Mouse (Mus musculus) forebrain, embryonic 15.5 days (tissue): Measurements from ENCODE around the gene Marcksl1. TPM values are rescaled to one million over a fixed set of nuclear protein-coding genes. Genes with fewer than 3 reads are reported as not detected.
"Not testable (repeated sequence)": the region's sequence is repeated elsewhere in the genome, so short reads cannot be mapped to it uniquely, and the experiment has no call there.

ENCODE experiments used
- ATAC-seq: fragments of 200-750 bp; cut with Nextera tagmentation; replicated peaks from 2 replicates; pipeline ENCODE4 v1.8.0; 2017; ENCODE audit warnings: mild to moderate bottlenecking, moderate TSS enrichment, moderate library complexity
- H3K27ac ChIP-seq: fragments of 300-500 bp; sonication (generic); replicated peaks from 2 replicates; pipeline ENCODE4 v1.5.1; 2015; ENCODE audit warnings: mild to moderate bottlenecking, inconsistent platforms
- H3K27me3 ChIP-seq: fragments of 300-500 bp; sonication (generic); 2 replicates; pipeline ENCODE4 v1.6.1; 2015; ENCODE audit warnings: inconsistent platforms
- H3K36me3 ChIP-seq: fragments of 300-500 bp; sonication (generic); 2 replicates; pipeline ENCODE4 v1.6.1; 2015; ENCODE audit warnings: mild to moderate bottlenecking, inconsistent platforms
- H3K4me1 ChIP-seq: fragments of 300-500 bp; sonication (generic); 2 replicates; pipeline ENCODE4 v1.6.1; 2015; ENCODE audit warnings: inconsistent platforms
- H3K4me2 ChIP-seq: fragments of 300-500 bp; sonication (generic); replicated peaks from 2 replicates; pipeline ENCODE4 v1.6.1; 2015; ENCODE audit warnings: mild to moderate bottlenecking, inconsistent platforms
- H3K4me3 ChIP-seq: fragments of 300-500 bp; sonication (generic); 2 replicates; pipeline ENCODE4 v1.5.1; 2015; ENCODE audit warnings: mild to moderate bottlenecking, inconsistent platforms
- H3K9ac ChIP-seq: fragments of 300-500 bp; sonication (generic); replicated peaks from 2 replicates; pipeline ENCODE4 v1.6.1; 2015; ENCODE audit warnings: mild to moderate bottlenecking, inconsistent platforms
- H3K9me3 ChIP-seq: fragments of 300-500 bp; sonication (generic); 2 replicates; pipeline ENCODE4 v1.6.1; 2016; ENCODE audit warnings: inconsistent platforms
- WGBS: fragments of 180-500 bp; shearing (Covaris S2); methylation state at CpG from one replicate; pipeline ENCODE4 v1.1.7; 2015; ENCODE audit warnings: mixed read lengths; 5-methylcytosine and 5-hydroxymethylcytosine counted together
- polyA plus RNA-seq: library from polyadenylated mRNA; unstranded; fragments of >200 nt; fragmentation: Nextera tagmentation; extraction: Ambion mirVana; gene quantifications from 2 replicates; pipeline ENCODE4 v1.2.1, GENCODE M21; 2015

The Marcksl1 gene
- polyA plus RNA-seq, 1 experiment from 2014 or later, result 2,181 TPM

DNA sequence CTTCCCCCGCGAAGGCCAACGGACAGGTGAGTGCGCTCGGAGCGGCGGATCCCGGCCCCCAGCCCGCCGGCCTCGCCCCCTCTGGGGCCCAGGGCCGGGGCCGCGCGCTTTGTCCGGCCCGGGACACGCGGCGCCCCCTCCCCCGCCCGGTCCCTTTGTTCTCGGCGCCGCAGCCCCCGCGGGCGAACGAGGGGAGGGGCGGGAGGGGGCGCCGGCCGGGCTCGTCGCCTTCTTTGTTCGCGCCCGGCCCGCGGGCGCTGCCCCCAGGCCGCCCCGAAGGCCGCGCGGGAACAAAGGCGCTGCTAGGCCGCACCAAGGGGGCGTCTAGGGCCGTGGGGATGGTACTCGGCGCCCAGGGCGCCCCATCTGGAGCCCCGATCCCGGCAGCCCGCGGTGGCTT, 510 bp downstream of the Marcksl1 start:
- Histone ChIP-seq H3K9me3 (no peaks in the 10 kb centered on the region), H3K27me3 (no peaks in the 10 kb centered on the region), H3K4me1 (peaks cover 34% of the 10 kb centered on the region), H3K27ac (peak overlapping the region; percentile 98), H3K4me3 (peak overlapping the region; percentile 94), H3K4me2 (peak overlapping the region; percentile 95), H3K36me3 (peaks cover 34% of the 10 kb centered on the region), H3K9ac (peak overlapping the region; percentile 100)
- ATAC-seq, result peak; percentile 49
- WGBS, result under 1% methylated on average over 49 of the region's 57 CpGs

DNA sequence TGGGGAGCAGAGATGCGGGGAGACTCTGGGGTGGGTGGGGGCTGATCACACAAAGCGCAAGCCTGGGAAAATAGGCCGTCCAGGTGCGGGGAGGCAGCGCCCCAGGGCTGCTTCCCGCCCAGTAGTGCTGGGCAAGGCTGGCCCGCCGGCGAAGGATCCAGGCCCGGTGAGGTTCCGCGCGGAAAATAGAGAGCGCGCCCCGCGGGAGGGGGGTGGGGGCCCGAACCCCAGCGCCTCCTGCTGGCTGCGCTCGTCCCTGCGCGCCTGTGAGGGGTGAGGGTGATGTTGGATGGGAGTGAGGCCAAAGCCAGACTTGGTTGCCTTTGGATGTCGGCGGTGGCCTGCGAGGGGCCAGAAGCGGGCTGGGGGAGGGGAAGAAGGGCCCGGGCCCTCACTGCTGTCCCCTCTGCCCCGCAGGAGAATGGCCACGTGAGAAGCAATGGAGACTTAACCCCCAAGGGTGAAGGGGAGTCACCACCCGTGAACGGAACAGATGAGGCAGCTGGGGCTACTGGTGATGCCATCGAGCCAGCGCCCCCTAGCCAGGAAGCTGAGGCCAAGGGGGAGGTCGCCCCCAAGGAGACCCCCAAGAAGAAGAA, 1.0 kb downstream of the Marcksl1 start:
- ATAC-seq, result peak; percentile 59
- peaks cover 30% of the 10 kb centered on the region for H3K4me1 ChIP-seq
- H3K27me3 ChIP-seq, result no peaks in the 10 kb centered on the region
- H3K27ac ChIP-seq, result peak overlapping the region; percentile 98
- H3K9me3 ChIP-seq, result no peaks in the 10 kb centered on the region
- H3K4me3 ChIP-seq, result peak overlapping the region; percentile 94
- peak overlapping the region; percentile 95 for H3K4me2 ChIP-seq
- H3K36me3 ChIP-seq, result peaks cover 34% of the 10 kb centered on the region
- WGBS, result 0% methylated on average over 35 of the region's 35 CpGs
- H3K9ac ChIP-seq, result peak overlapping the region; percentile 100

DNA sequence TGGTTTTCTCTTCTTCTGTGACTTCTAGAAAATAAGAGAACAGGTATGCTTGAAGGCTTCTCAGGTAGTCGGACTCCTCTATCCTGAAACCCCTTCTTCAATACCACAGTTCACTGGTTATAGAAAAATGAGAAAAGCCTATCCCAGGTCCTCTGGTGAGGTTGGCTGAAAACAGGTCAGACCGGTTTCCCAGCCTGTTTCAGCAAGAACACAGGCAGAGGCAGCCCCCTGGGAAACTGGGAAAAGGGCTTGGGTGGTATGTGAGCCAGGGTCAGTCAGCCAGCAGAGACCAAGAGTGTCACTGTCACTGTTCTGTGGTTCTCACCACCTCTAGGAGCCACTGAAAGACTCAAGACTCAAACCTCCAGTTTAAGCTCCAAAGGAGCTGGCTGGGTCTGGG, 3.5 kb downstream of the Marcksl1 start:
- no peak overlapping the region for H3K4me3 ChIP-seq
- no peak for ATAC-seq
- H3K4me2 ChIP-seq, result no peak overlapping the region
- H3K9ac ChIP-seq, result no peak overlapping the region
- 60% methylated on average over 2 of the region's 2 CpGs for WGBS
- H3K27me3 ChIP-seq, result no peaks in the 10 kb centered on the region
- peak overlapping the region; percentile 4; the same call in 1 of the 2 replicates for H3K27ac ChIP-seq
- no peaks in the 10 kb centered on the region for H3K9me3 ChIP-seq
- H3K4me1 ChIP-seq, result peaks cover 28% of the 10 kb centered on the region
- peaks cover 54% of the 10 kb centered on the region for H3K36me3 ChIP-seq

DNA sequence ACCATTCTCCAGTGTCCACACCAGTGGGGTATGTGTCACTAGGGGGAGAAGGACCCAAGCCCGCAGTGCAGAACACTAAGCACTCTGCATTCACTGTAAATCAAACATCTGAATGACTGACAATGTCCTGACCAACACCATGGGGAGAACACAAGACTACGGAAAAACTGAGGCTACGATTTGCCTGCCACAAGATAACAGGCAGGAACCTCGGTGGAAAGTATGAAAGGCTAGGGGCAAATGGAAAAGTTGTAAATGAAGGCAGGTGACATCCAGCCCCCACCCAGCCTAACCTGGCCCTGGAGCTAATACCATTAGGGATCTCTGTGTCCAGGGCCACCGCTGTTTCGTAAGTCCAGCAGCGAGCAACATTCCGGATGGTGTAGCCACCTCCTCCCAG, 5.1 kb downstream of the Marcksl1 start:
- H3K36me3 ChIP-seq, result peaks cover 69% of the 10 kb centered on the region
- no peak overlapping the region for H3K4me3 ChIP-seq
- H3K9me3 ChIP-seq, result no peaks in the 10 kb centered on the region
- peaks cover 22% of the 10 kb centered on the region for H3K4me1 ChIP-seq
- no peak for ATAC-seq
- WGBS, result 95% methylated on average over 8 of the region's 8 CpGs
- H3K27me3 ChIP-seq, result no peaks in the 10 kb centered on the region
- H3K27ac ChIP-seq, result no peak overlapping the region
- H3K9ac ChIP-seq, result no peak overlapping the region
- no peak overlapping the region for H3K4me2 ChIP-seq

DNA sequence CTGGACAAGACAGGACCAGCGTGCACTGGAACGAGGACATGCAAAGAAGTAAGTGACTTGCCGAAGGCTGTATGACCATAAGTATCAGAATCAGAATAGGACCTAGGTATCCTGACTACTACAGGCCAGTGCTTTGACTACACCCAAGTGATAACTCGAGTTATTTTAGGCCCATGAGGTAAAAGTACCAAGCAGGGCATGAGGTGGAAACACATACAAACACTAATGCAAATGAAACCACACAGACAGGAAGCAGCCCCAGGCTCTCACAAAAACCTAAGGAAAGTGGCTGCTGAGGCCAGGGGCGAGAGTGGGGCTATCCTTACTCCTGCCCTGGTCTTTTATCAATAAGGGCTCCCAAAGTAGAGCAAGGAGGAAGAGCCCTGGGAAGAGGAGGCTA, 12.0 kb downstream of the Marcksl1 start:
- Histone ChIP-seq H3K4me2 (no peak overlapping the region), H3K27me3 (no peaks in the 10 kb centered on the region), H3K9me3 (no peaks in the 10 kb centered on the region), H3K9ac (no peak overlapping the region), H3K36me3 (peaks cover 72% of the 10 kb centered on the region), H3K4me3 (no peak overlapping the region), H3K27ac (no peak overlapping the region), H3K4me1 (no peaks in the 10 kb centered on the region)
- no peak for ATAC-seq
- 94% methylated on average over 5 of the region's 5 CpGs for WGBS

DNA sequence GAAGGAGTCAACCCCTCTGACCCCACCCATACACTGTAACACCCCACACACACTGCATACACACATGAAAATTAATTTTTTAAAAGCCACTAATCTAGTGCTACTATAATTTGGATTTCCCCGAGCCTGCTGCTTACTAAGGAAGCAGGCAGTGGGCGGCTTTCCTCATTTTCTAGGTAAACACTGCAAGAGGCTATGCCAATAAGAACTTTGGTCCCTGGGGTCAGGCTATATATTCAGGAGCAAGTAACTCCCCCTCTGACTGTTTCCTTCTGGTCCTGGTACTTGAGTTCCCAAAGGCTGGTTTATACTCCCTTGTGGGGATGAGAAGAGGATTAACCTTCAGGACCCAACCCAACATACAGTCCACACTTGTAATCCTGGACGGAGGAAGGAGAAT, 12.5 kb downstream of the Marcksl1 start:
- 85% methylated on average over 3 of the region's 3 CpGs for WGBS
- no peak overlapping the region for H3K27ac ChIP-seq
- no peaks in the 10 kb centered on the region for H3K4me1 ChIP-seq
- H3K4me3 ChIP-seq, result no peak overlapping the region
- no peak for ATAC-seq
- no peaks in the 10 kb centered on the region for H3K9me3 ChIP-seq
- H3K4me2 ChIP-seq, result no peak overlapping the region
- H3K36me3 ChIP-seq, result peaks cover 73% of the 10 kb centered on the region
- no peak overlapping the region for H3K9ac ChIP-seq
- no peaks in the 10 kb centered on the region for H3K27me3 ChIP-seq

DNA sequence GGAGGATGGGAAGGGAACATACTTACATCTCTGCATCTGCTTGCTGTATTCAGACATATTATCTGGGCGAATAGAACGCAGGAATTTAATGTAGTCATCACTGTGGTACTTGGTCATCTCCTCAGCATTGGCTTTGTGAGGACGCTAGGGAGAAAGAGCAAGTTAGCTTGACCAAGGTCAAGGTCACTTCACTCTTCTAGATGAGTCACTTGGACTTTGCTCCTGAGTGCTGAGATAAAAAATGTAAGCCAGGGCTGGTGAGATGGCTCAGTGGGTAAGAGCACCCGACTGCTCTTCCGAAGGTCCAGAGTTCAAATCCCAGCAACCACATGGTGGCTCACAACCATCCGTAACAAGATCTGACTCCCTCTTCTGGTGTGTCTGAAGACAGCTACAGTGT, 15.5 kb downstream of the Marcksl1 start:
- H3K4me3 ChIP-seq, H3K27ac ChIP-seq, H3K9ac ChIP-seq, H3K4me1 ChIP-seq, H3K9me3 ChIP-seq, H3K4me2 ChIP-seq, H3K27me3 ChIP-seq, ATAC-seq: not testable (repeated sequence)
- 96% methylated on average over 6 of the region's 6 CpGs for WGBS
- peaks cover 61% of the 10 kb centered on the region for H3K36me3 ChIP-seq

DNA sequence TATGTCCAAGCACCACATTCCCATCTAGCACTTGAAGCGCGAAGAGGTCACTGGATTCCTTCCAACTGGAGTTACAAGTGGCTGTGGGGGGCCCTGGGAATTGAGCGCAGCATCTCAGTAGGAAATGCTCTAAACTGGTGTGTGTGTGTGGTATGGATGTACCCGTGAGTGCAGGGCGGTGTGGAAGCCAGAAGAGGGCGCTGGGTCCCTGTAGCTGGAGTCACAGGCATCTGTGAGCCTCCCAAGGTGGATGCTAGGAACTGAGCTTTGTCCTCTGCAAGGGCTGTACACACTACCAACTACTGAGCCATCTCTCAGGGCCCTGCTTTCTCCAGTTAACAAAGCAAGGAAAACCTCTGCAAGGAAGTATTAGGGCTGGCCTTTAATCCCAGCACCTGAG, 26.6 kb downstream of the Marcksl1 start:
- Histone ChIP-seq H3K4me1 (peaks cover 15% of the 10 kb centered on the region), H3K9me3 (no peaks in the 10 kb centered on the region), H3K9ac (no peak overlapping the region), H3K36me3 (0 out of 2 replicates have a peak, but pooled peaks cover 3% of the 10 kb centered on the region), H3K27ac (no peak overlapping the region), H3K4me3 (no peak overlapping the region), H3K27me3 (no peaks in the 10 kb centered on the region), H3K4me2 (no peak overlapping the region)
- WGBS, result 90% methylated on average over 6 of the region's 6 CpGs
- no peak for ATAC-seq

DNA sequence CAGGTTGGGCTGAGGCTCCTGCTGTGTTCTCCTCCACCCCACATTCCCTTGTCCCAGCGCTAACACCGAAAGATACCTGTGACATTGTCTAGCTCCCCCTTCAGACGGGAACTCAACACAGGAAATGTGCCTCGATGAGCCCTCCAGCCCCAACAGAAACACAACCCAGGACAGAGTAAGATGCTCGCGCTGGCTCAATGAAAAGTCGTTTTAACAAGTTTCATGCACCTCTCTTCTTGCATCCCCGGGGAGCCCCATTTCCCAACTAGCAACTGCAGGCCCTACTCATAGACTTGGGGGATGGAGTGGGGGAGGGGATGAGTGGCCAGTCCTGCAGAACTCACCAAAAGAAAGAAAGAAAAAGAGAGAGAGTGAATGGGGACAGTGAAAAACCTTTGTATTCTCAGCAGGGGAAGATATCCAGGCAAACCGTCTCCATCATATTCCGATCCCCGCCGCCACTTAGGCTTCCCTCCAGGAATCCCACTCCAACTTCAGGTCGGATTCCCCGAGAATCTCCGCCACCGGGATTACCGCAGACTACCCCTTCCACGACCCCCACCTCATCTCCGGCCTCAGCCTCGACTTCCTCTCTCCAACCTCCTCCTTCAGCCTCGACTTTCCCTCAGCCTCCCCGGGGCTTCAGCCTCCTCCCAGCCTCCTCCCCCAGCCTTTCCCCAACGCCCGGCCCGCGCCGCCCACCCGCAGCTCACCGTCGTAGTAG, 28.6 kb downstream of the Marcksl1 start:
- Histone ChIP-seq H3K36me3 (0 out of 2 replicates have a peak, but pooled peaks cover 3% of the 10 kb centered on the region), H3K4me3 (peak overlapping the region; percentile 83), H3K27ac (peak overlapping the region; percentile 77), H3K4me2 (peak overlapping the region; percentile 64), H3K27me3 (no peaks in the 10 kb centered on the region), H3K4me1 (peaks cover 15% of the 10 kb centered on the region), H3K9ac (peak overlapping the region; percentile 87), H3K9me3 (no peaks in the 10 kb centered on the region)
- ATAC-seq, result peak; percentile 18; the same call in 1 of the 2 replicates
- under 1% methylated on average over 30 of the region's 30 CpGs for WGBS

DNA sequence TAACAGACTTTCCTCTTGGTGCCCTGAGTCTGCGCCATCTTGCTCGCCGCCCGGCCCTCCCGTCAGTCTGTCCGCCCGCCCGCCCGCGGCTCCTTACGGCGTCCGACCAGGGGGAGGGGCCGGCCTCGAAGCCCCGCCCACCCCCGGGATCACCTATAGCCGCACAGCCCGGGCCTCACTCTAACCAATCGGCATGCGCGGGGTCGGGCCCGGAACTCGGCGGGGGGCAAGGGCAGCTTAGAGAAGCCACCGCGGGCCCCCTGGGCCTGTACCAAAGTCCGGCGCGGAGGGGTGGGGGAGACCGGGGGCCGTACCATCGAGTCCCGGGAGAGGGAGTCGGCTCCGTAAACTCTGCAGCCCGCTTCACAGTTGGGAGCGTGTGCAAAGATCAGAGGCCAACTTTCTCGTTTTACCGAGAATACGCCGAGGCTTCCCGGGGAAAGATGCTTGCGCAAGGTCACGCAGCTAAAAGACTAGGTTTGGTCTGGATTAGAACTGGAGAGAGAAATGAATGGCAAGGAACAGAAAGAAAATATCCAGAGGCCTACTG, 29.3 kb downstream of the Marcksl1 start, which contains the start of gene Hdac1:
Gene Hdac1, minus strand, starts transcription at position 122 of the 550 bp plus-strand sequence.
- Histone ChIP-seq H3K4me3 (peak within 1 kb of the TSS; percentile 83), H3K4me2 (peak within 1 kb of the TSS; percentile 64), H3K27me3 (no peaks in the 10 kb centered on the region), H3K36me3 (0 out of 2 replicates have a peak, but pooled peaks cover 2% of the 10 kb centered on the region), H3K9ac (peak within 1 kb of the TSS; percentile 87), H3K27ac (peak within 1 kb of the TSS; percentile 77), H3K4me1 (peaks cover 15% of the 10 kb centered on the region), H3K9me3 (no peaks in the 10 kb centered on the region)
- ATAC-seq, result peak; percentile 99
- 0% methylated on average over 40 of the region's 46 CpGs for WGBS

DNA sequence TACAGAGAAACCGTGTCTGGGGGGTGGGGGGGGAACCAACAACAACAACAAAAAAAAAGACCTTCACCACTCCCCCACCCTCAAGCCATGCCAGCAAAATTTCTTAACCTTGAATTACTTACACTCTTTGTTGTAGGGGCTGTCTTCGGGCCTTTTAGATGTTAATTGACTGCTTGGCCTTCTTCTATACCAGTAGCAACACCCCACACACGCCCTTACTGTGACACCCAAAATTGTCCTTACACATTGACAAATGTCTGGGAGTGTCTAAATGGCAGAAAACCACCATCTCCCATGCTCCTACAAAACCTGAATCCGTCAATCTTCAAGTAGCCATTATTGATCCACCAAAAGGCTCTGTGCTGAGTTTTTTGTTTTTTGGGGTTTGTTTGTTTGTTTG, 30.7 kb downstream of the Marcksl1 start:
- no peak overlapping the region for H3K9ac ChIP-seq
- H3K27me3 ChIP-seq, result no peaks in the 10 kb centered on the region
- H3K4me2 ChIP-seq, result no peak overlapping the region
- H3K9me3 ChIP-seq, result no peaks in the 10 kb centered on the region
- no peak overlapping the region for H3K4me3 ChIP-seq
- WGBS, result 81% methylated on average over 4 of the region's 4 CpGs
- H3K36me3 ChIP-seq, result no peaks in the 10 kb centered on the region
- ATAC-seq, result no peak
- no peak overlapping the region for H3K27ac ChIP-seq
- peaks cover 15% of the 10 kb centered on the region for H3K4me1 ChIP-seq

DNA sequence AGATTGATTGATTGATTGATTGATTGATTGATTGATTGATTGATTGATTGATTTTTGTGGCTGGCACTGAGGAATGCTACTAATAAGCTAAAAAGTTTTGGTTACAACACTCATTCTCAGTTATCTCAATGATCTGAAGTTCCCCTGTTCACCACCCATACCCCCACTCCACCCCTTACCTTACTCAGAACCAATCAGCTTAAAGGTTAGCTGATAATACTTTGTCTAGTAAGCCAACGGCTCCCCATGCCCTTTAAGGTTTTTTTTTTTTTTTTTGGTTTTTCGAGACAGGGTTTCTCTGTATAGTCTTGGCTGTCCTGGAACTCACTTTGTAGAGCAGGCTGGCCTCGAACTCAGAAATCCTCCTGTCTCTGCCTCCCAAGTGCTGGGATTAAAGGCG, 34.2 kb downstream of the Marcksl1 start:
- H3K27ac ChIP-seq, H3K9me3 ChIP-seq, H3K27me3 ChIP-seq, H3K9ac ChIP-seq, H3K36me3 ChIP-seq, H3K4me2 ChIP-seq, H3K4me1 ChIP-seq, H3K4me3 ChIP-seq, ATAC-seq: not testable (repeated sequence)
- 81% methylated on average over 4 of the region's 4 CpGs for WGBS
